Mouse (Mus musculus) lung, postnatal 0 days (tissue): Measurements from ENCODE around the gene Hes5. TPM values are rescaled to one million over a fixed set of nuclear protein-coding genes. Genes with fewer than 3 reads are reported as not detected.

ENCODE experiments used
- ATAC-seq: fragments of 200-750 bp; cut with Nextera tagmentation; 2 replicates; pipeline ENCODE4 v1.8.0; 2017; ENCODE audit warnings: moderate library complexity
- DNase-seq: peaks from one replicate; pipeline ENCODE4 v3.0.0-alpha.2; 2016; ENCODE audit warnings: low spot score
- H3K27ac ChIP-seq: fragments of 300-500 bp; sonication (generic); 2 replicates; pipeline ENCODE4 v1.5.1; 2014; ENCODE audit warnings: antibody characterized with exemption, mild to moderate bottlenecking, low read length, mixed read lengths
- H3K27me3 ChIP-seq: fragments of 300-500 bp; sonication (generic); replicated peaks from 2 replicates; pipeline ENCODE4 v1.6.1; 2014; ENCODE audit warnings: low read length, mixed read lengths; ENCODE audit not compliant: insufficient read depth
- H3K36me3 ChIP-seq: fragments of 300-500 bp; sonication (generic); 2 replicates; pipeline ENCODE4 v1.6.1; 2014; ENCODE audit warnings: low read length, mixed read lengths; ENCODE audit not compliant: insufficient read depth
- H3K4me1 ChIP-seq: fragments of 300-500 bp; sonication (generic); 2 replicates; pipeline ENCODE4 v1.6.1; 2014; ENCODE audit warnings: antibody characterized with exemption, low read depth, low read length, mixed read lengths; ENCODE audit not compliant: insufficient read depth
- H3K4me2 ChIP-seq: fragments of 300-500 bp; sonication (generic); replicated peaks from 2 replicates; pipeline ENCODE4 v1.6.1; 2014; ENCODE audit warnings: low read depth, mild to moderate bottlenecking, low read length, moderate library complexity, mixed read lengths
- H3K4me3 ChIP-seq: fragments of 300-500 bp; sonication (generic); 2 replicates; pipeline ENCODE4 v1.5.1; 2014; ENCODE audit warnings: low read depth, low read length
- H3K9ac ChIP-seq: fragments of 300-500 bp; sonication (generic); replicated peaks from 2 replicates; pipeline ENCODE4 v1.6.1; 2014; ENCODE audit warnings: low read depth, mild to moderate bottlenecking
- H3K9me3 ChIP-seq: fragments of 300-500 bp; sonication (generic); 2 replicates; pipeline ENCODE4 v1.6.1; 2016; ENCODE audit warnings: low read length, mixed read lengths
- CTCF ChIP-seq: IDR thresholded peaks from 2 replicates; pipeline ENCODE4 v1.5.1; 2016; ENCODE audit warnings: antibody characterized with exemption, mild to moderate bottlenecking
- EP300 ChIP-seq: IDR thresholded peaks from 2 replicates; pipeline ENCODE4 v1.6.1; 2016; ENCODE audit warnings: antibody characterized with exemption, mild to moderate bottlenecking, control low read depth
- WGBS: fragments of 180-500 bp; shearing (Covaris S2); extraction: QIAGEN DNeasy Blood & Tissue Kit; methylation state at CpG from one replicate; pipeline ENCODE4 v1.1.7; 2014; 5-methylcytosine and 5-hydroxymethylcytosine counted together
- polyA plus RNA-seq: library from polyadenylated mRNA; unstranded; fragments of >200 nt; fragmentation: Nextera tagmentation; extraction: Ambion mirVana; gene quantifications from 2 replicates; pipeline ENCODE4 v1.2.1, GENCODE M21; 2015

Gene Hes5
- polyA plus RNA-seq, 1 experiment from 2014 or later: 0.10 TPM

GRCm38 (mm10) chr4:154916662-154917061, 44.1 kb upstream of the Hes5 start:
- Histone ChIP-seq H3K4me1 (no peaks in the 10 kb centered on the region), H3K4me2 (no peak overlapping the region), H3K36me3 (no peaks in the 10 kb centered on the region), H3K27me3 (no peaks in the 10 kb centered on the region), H3K27ac (no peak overlapping the region), H3K4me3 (no peak overlapping the region), H3K9ac (no peak overlapping the region), H3K9me3 (no peaks in the 10 kb centered on the region; the same call in 1 of the 2 replicates)
- TF ChIP-seq CTCF (no peak), EP300 (no peak)
- no peak for DNase-seq
- 73% methylated on average over 4 of the region's 4 CpGs for WGBS
- no peak for ATAC-seq

DNA sequence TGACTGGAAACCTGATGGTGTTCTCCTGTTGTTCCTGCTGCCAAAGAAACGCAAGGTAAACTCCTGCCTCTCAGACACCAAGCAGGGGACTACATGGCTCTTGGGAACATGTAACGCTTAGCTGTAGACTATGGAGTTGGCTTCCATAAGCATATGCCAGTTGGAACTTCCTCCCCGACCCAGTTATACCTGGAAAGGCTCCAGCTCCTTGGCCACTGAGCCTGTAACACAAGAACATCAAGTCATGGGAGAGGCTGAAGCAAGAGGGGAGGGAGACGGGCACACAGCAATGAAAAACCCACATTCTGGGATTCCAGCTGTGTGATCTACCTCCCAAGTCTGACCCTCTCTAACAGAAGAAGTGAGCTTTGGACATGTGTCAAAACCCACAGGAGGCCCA, 38.4 kb upstream of the Hes5 start:
- TF ChIP-seq CTCF (no peak), EP300 (no peak)
- peaks cover 2% of the 10 kb centered on the region; the same call in 1 of the 2 replicates for H3K4me1 ChIP-seq
- no peaks in the 10 kb centered on the region for H3K27me3 ChIP-seq
- H3K9ac ChIP-seq: no peak overlapping the region
- no peak overlapping the region for H3K27ac ChIP-seq
- H3K9me3 ChIP-seq: no peaks in the 10 kb centered on the region; the same call in 1 of the 2 replicates
- no peak for ATAC-seq
- H3K4me2 ChIP-seq: no peak overlapping the region
- DNase-seq: no peak
- H3K4me3 ChIP-seq: no peak overlapping the region
- 0 out of 2 replicates have a peak, but pooled peaks cover 4% of the 10 kb centered on the region for H3K36me3 ChIP-seq
- 61% methylated on average over 4 of the region's 4 CpGs for WGBS

DNA sequence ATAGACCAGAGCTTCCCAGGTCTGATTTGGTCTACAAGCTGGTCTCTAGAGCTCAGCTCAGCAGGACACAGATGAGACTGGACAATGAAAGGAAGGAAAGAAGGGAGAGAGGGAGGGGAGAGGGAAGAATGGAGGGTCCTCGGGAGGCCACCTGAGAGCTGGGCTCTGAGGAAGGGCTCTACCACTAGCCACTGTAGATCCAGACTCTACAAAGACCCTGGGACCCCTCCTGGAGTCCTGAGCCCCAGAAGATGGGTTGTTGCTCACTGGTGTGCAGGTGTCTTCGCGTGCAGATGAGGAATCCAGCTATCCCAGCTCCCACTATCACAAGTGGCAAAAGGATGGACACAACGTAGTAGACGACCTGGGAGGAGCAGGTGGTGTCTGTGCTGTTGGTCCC, 37.8 kb upstream of the Hes5 start:
- Histone ChIP-seq H3K27ac (no peak overlapping the region), H3K9me3 (no peaks in the 10 kb centered on the region), H3K4me2 (no peak overlapping the region), H3K4me1 (peaks cover 8% of the 10 kb centered on the region; the same call in 1 of the 2 replicates), H3K4me3 (no peak overlapping the region), H3K36me3 (0 out of 2 replicates have a peak, but pooled peaks cover 4% of the 10 kb centered on the region), H3K27me3 (no peaks in the 10 kb centered on the region), H3K9ac (no peak overlapping the region)
- WGBS: 80% methylated on average over 5 of the region's 5 CpGs
- DNase-seq (no peak), ATAC-seq (no peak)
- TF ChIP-seq CTCF: no peak
- no peak for TF ChIP-seq EP300

- H3K9me3 ChIP-seq: no peaks in the 10 kb centered on the region
- WGBS: 52% methylated on average over 4 of the region's 4 CpGs
- 0 out of 2 replicates have a peak, but pooled peaks cover 4% of the 10 kb centered on the region for H3K36me3 ChIP-seq
- H3K27ac ChIP-seq: no peak overlapping the region
- ATAC-seq (no peak), DNase-seq (no peak)
- H3K27me3 ChIP-seq: no peaks in the 10 kb centered on the region
- H3K9ac ChIP-seq: no peak overlapping the region
- H3K4me3 ChIP-seq: no peak overlapping the region
- H3K4me1 ChIP-seq: peaks cover 14% of the 10 kb centered on the region; the same call in 1 of the 2 replicates
- H3K4me2 ChIP-seq: no peak overlapping the region
- TF ChIP-seq EP300 (no peak), CTCF (peak; percentile 62)
These were observed 35.3 kb upstream of the Hes5 start for GRCm38 (mm10) chr4:154925413-154925812.

- WGBS: 50% methylated on average over 9 of the region's 9 CpGs
- Histone ChIP-seq H3K4me1 (peaks cover 14% of the 10 kb centered on the region; the same call in 1 of the 2 replicates), H3K9ac (peak overlapping the region; percentile 48), H3K27ac (peak overlapping the region; percentile 85), H3K4me2 (peak overlapping the region; percentile 60), H3K36me3 (0 out of 2 replicates have a peak, but pooled peaks cover 4% of the 10 kb centered on the region), H3K9me3 (no peaks in the 10 kb centered on the region), H3K27me3 (no peaks in the 10 kb centered on the region), H3K4me3 (peak overlapping the region; percentile 40)
- ATAC-seq: peak; percentile 18
- DNase-seq: no peak
- TF ChIP-seq EP300: no peak
- no peak for TF ChIP-seq CTCF
These were observed 33.5 kb upstream of the Hes5 start for GRCm38 (mm10) chr4:154926969-154927898.

DNA sequence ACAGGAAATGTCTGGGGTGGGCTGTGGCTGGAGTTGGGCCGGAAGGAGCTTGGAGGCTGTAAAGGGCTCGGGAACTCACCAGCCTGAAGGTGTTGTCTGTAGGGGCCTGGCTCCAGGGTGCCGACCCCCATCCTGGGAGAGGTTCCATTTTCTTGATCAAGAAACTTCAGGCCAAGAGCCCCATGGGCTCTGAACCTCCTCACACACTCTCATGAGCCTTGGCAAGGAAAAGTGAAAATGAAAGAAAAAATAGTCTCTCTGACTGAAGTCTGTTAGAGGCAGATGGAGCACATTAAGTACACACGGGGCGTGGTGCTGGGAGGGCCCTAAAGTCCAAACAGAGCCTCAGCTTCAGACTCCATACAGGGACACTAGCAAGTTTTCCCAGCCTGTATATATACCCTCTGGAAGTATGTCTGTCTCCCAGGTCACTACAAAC, 32.8 kb upstream of the Hes5 start:
- DNase-seq: peak; percentile 88
- Histone ChIP-seq H3K9me3 (no peaks in the 10 kb centered on the region), H3K36me3 (0 out of 2 replicates have a peak, but pooled peaks cover 4% of the 10 kb centered on the region), H3K4me2 (peak overlapping the region; percentile 60), H3K4me3 (peak overlapping the region; percentile 40), H3K4me1 (peaks cover 14% of the 10 kb centered on the region; the same call in 1 of the 2 replicates), H3K9ac (peak overlapping the region; percentile 48), H3K27ac (peak overlapping the region; percentile 85), H3K27me3 (no peaks in the 10 kb centered on the region)
- WGBS: 13% methylated on average over 5 of the region's 5 CpGs
- TF ChIP-seq EP300: no peak
- TF ChIP-seq CTCF: no peak
- peak; percentile 82 for ATAC-seq
